Mouse (Mus musculus) heart, postnatal 36 days (tissue): ENCODE measurements around the gene Tmem255b. TPM values are rescaled to one million over a fixed set of nuclear protein-coding genes. Genes with fewer than 3 reads are reported as not detected.

Source experiments
- total RNA-seq, 2 experiments: library from RNA; stranded (reverse); gene quantifications; 2 replicates each; pipeline ENCODE4 v1.2.3; 2021

The Tmem255b gene
- total RNA-seq, 2 experiments from 2014 or later: 6.3 to 6.7 TPM

Other genes with a start within 250 kb of the Tmem255b start
- 1 to 10 TPM; 4.8 to 4.9 TPM for gene Grtp1, start 234.6 kb upstream of the Tmem255b start, total RNA-seq
- 100 to 1,000 TPM; 573 to 582 TPM for gene Adprhl1, start 181.0 kb upstream of the Tmem255b start, total RNA-seq
- 10 to 100 TPM; 49.1 to 58.1 TPM for gene Dcun1d2, start 147.1 kb upstream of the Tmem255b start, total RNA-seq
- gene Tmco3, start 147.0 kb upstream of the Tmem255b start, total RNA-seq: 10 to 100 TPM; 29.4 to 29.7 TPM
- gene Tfdp1, start 96.4 kb upstream of the Tmem255b start, total RNA-seq: 10 to 100 TPM; 32.3 to 35.0 TPM
- gene Atp4b, start 38.4 kb upstream of the Tmem255b start, total RNA-seq: not detected
- gene Grk1, start 30.1 kb upstream of the Tmem255b start, total RNA-seq: not detected
- 100 to 1,000 TPM; 117 to 135 TPM for gene Gas6, start 59.3 kb downstream of the Tmem255b start, total RNA-seq
- gene 1700029H14Rik, start 127.3 kb downstream of the Tmem255b start, total RNA-seq: not detected
- gene Rasa3, start 242.4 kb downstream of the Tmem255b start, total RNA-seq: 10 to 100 TPM; 18.0 to 21.1 TPM